Mouse (Mus musculus): ENCODE data around the gene AI467606. TPM values are rescaled to one million over a fixed set of nuclear protein-coding genes. Genes with fewer than 3 reads are reported as not detected.
A peak's percentile ranks its signal among the peaks of the same experiment; 100 is the strongest.

Gene AI467606
- polyA plus RNA-seq, 1 experiment = 2.6 TPM

GRCm38 (mm10) chr7:127104560-127105332, 13.6 kb downstream of the AI467606 start:
- no peak for TF ChIP-seq POLR2A (IDR thresholded peaks at IDR 0.05; ENCODE audit: extremely low read depth, insufficient read depth, low read length)
- peak; percentile 75 for TF ChIP-seq CTCF (IDR thresholded peaks at IDR 0.05; ENCODE audit: extremely low read depth, insufficient read depth, low read length)
- peak overlapping the region; percentile 24 for H3K4me3 ChIP-seq (ENCODE audit: insufficient read depth, low read length)
- no peak overlapping the region for H3K27ac ChIP-seq (ENCODE audit: insufficient read depth, low read length)
- no peaks in the 10 kb centered on the region for H3K4me1 ChIP-seq (ENCODE audit: control insufficient read depth, insufficient read depth, low read length)

- Histone ChIP-seq H3K27ac (ENCODE audit: insufficient read depth, low read length) (no peak overlapping the region), H3K4me3 (ENCODE audit: insufficient read depth, low read length) (no peak overlapping the region), H3K4me1 (ENCODE audit: control insufficient read depth, insufficient read depth, low read length) (no peaks in the 10 kb centered on the region)
- TF ChIP-seq CTCF (IDR thresholded peaks at IDR 0.05; ENCODE audit: extremely low read depth, insufficient read depth, low read length) (no peak), POLR2A (IDR thresholded peaks at IDR 0.05; ENCODE audit: extremely low read depth, insufficient read depth, low read length) (no peak)
Measured at GRCm38 (mm10) chr7:127105551-127105950, 14.4 kb downstream of the AI467606 start.

DNA sequence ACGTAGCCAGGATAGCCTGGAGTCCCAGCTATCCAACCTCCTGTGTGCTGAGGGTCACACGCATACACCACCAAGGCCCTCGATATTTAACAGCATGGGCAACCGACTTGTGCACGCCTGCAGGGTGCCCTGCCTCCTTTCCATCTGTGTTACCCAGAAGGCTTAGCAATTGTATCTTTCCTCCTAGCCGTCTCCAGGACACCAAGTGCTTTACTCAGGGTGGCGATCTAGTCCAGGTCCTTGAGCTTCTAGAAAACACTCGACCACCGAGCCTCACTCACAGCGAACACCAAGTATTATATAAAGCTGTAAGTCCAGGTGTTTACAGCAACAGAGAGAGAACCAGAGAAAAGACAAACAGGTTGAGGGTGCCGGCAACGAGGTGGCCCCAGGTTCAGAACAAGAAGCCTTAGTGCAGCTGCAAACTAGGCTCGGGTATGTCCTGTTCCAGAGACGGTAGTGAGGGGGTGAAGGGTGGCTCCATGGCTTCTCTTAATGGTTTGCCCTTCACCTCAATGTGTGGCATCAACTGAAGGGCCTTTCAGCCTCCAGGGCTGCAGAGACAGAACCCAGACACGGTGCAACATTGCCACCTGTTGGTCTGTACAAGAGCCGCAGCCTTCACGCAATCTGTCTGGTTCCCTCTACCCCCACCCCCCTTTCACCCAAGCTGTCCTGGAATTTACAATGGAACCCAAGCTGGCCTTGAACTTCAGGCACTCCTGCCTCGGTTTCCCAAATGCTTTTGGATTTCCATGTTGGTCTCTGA, 19.3 kb downstream of the AI467606 start:
- Histone ChIP-seq H3K4me3 (ENCODE audit: insufficient read depth, low read length) (no peak overlapping the region), H3K27ac (ENCODE audit: insufficient read depth, low read length) (no peak overlapping the region), H3K4me1 (ENCODE audit: control insufficient read depth, insufficient read depth, low read length) (peaks cover 2% of the 10 kb centered on the region)
- TF ChIP-seq POLR2A (IDR thresholded peaks at IDR 0.05; ENCODE audit: extremely low read depth, insufficient read depth, low read length) (no peak), CTCF (IDR thresholded peaks at IDR 0.05; ENCODE audit: extremely low read depth, insufficient read depth, low read length) (peak; percentile 97)

GRCm38 (mm10) chr7:127111461-127111860, 20.3 kb downstream of the AI467606 start:
- no peak for TF ChIP-seq POLR2A (IDR thresholded peaks at IDR 0.05; ENCODE audit: extremely low read depth, insufficient read depth, low read length)
- TF ChIP-seq CTCF (IDR thresholded peaks at IDR 0.05; ENCODE audit: extremely low read depth, insufficient read depth, low read length) = peak; percentile 64
- peaks cover 5% of the 10 kb centered on the region for H3K4me1 ChIP-seq (ENCODE audit: control insufficient read depth, insufficient read depth, low read length)
- H3K27ac ChIP-seq (ENCODE audit: insufficient read depth, low read length) = no peak overlapping the region
- H3K4me3 ChIP-seq (ENCODE audit: insufficient read depth, low read length) = no peak overlapping the region

GRCm38 (mm10) chr7:127112251-127112841, 21.2 kb downstream of the AI467606 start:
- peaks cover 5% of the 10 kb centered on the region for H3K4me1 ChIP-seq (ENCODE audit: control insufficient read depth, insufficient read depth, low read length)
- TF ChIP-seq POLR2A (IDR thresholded peaks at IDR 0.05; ENCODE audit: extremely low read depth, insufficient read depth, low read length) (no peak), CTCF (IDR thresholded peaks at IDR 0.05; ENCODE audit: extremely low read depth, insufficient read depth, low read length) (no peak)
- H3K27ac ChIP-seq (ENCODE audit: insufficient read depth, low read length) = no peak overlapping the region
- H3K4me3 ChIP-seq (ENCODE audit: insufficient read depth, low read length) = no peak overlapping the region

GRCm38 (mm10) chr7:127112921-127113597, 21.9 kb downstream of the AI467606 start:
- H3K4me1 ChIP-seq (ENCODE audit: control insufficient read depth, insufficient read depth, low read length) = peaks cover 5% of the 10 kb centered on the region
- no peak overlapping the region for H3K4me3 ChIP-seq (ENCODE audit: insufficient read depth, low read length)
- H3K27ac ChIP-seq (ENCODE audit: insufficient read depth, low read length) = no peak overlapping the region
- no peak for TF ChIP-seq POLR2A (IDR thresholded peaks at IDR 0.05; ENCODE audit: extremely low read depth, insufficient read depth, low read length)
- TF ChIP-seq CTCF (IDR thresholded peaks at IDR 0.05; ENCODE audit: extremely low read depth, insufficient read depth, low read length) = no peak

- Histone ChIP-seq H3K4me1 (ENCODE audit: control insufficient read depth, insufficient read depth, low read length) (peaks cover 5% of the 10 kb centered on the region), H3K27ac (ENCODE audit: insufficient read depth, low read length) (no peak overlapping the region), H3K4me3 (ENCODE audit: insufficient read depth, low read length) (no peak overlapping the region)
- no peak for TF ChIP-seq CTCF (IDR thresholded peaks at IDR 0.05; ENCODE audit: extremely low read depth, insufficient read depth, low read length)
- TF ChIP-seq POLR2A (IDR thresholded peaks at IDR 0.05; ENCODE audit: extremely low read depth, insufficient read depth, low read length) = no peak
Measured at GRCm38 (mm10) chr7:127113614-127114259, 22.6 kb downstream of the AI467606 start.

DNA sequence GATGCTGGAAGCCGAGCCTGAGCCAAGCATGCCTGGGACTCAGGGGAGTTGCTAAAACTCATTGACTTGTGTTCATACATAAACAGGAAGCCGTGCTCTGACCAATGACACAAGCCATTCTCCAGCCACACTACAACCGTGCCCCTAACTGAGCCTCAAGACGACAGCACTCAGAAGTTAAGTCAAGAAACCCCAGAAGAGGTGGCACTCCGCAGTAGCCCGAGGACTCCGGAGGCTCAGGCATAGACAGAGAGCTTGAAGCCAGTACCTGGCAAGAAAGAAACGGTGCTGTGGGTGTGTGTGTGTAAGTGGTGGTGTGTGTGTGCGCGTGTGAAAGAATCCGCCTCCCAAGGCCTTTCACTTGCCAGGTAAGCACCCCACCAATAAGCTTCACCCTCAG, 23.8 kb downstream of the AI467606 start:
- Histone ChIP-seq H3K4me3 (ENCODE audit: insufficient read depth, low read length) (no peak overlapping the region), H3K4me1 (ENCODE audit: control insufficient read depth, insufficient read depth, low read length) (peaks cover 5% of the 10 kb centered on the region), H3K27ac (ENCODE audit: insufficient read depth, low read length) (no peak overlapping the region)
- no peak for TF ChIP-seq CTCF (IDR thresholded peaks at IDR 0.05; ENCODE audit: extremely low read depth, insufficient read depth, low read length)

Measured in cortical plate, adult 2 months (tissue).